Mouse (Mus musculus) megakaryocyte, embryonic 14.5 days (primary cell): ENCODE results near the gene Top2b.

Experiments
- FLI1 ChIP-seq: IDR thresholded peaks from 2 replicates; pipeline ENCODE4 v1.6.1; 2012; ENCODE audit warnings: low read length, inconsistent platforms, mixed read lengths
- GATA1 ChIP-seq: IDR thresholded peaks from 3 replicates; pipeline ENCODE4 v1.6.1; 2012; ENCODE audit warnings: mixed read lengths, low read length, inconsistent platforms, borderline replicate concordance

- TF ChIP-seq GATA1 (no peak), FLI1 (no peak)
These were observed 45.2 kb upstream of the Top2b start for GRCm38 (mm10) chr14:16319818-16320217.
